Mouse (Mus musculus) spleen, postnatal 4 days (tissue): ENCODE measurements at regions not wholly inside any gene's neighbourhood (a gene's known extent, or its start where the extent isn't known, plus 50 kb on each side); places are given as distances from the start of the nearest gene placed in this dataset.

Experiments used
- DNase-seq, 2 experiments: peaks; one replicate each; pipeline ENCODE4 v3.0.0; 2022; ENCODE audit warnings: low spot score in 2 of 2

DNA sequence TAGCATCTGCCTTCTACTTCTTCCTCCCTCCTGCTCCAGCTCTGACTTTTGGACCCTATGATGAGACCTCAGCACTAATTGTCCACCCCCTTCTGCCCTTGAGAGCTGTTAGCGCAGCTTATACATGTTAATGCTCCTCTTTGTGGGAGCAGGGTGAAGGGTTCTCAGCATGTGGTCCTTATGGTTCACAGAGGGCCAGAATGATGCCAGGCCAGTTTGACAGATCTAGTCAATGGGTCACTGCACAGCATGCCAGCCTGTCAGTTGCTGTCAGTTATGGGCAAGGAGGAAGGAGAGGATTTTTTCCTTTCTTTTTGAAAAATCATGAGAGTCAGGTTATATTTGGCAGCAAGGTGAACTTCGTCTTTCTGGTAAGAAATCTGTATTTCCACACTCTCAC, 68.4 kb downstream of the 4931417E11Rik start:
- no peak for DNase-seq

DNA sequence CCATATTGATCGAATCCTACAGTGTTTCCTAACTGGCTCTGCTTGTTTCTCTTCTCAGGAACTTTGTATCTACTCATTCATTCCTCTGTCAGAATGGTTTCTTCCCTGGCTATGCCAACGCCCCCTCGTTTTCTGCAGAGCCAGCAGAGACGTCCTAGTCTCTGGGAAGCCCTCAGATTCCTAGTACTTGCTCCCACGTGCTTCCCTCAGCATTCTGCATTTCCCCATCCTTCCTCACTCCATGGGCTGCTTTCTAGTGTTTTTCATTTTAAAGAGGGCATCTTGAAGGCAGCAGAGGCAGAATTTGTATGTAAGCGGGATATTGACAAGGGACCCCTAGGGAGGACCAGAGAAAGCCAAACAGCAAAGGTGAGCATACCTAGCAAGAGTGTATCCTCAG, 80.2 kb downstream of the 4931417E11Rik start:
- DNase-seq, result peak in 1 of 2 experiments; percentile 39

DNA sequence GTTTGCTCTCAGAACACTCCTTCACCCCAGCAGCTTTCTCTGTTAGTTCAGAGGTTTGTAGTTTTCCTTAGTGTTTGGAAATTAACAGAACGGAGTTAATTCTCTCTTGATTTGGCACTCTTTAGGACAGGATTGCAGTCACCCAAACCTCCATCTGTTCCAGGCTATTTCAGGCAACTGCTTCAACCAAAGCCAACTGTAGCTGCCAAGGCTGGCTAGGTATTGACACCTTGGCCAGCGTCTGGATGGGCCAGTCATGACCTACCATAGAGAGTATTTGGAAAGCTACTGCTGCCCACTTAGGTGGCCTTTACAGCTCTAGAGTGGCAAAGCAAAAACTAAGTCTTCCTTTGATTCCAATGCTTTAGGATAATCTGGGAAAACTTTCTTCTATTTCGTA, 83.2 kb downstream of the 4931417E11Rik start:
- peak in 1 of 2 experiments; percentile 22 for DNase-seq

DNA sequence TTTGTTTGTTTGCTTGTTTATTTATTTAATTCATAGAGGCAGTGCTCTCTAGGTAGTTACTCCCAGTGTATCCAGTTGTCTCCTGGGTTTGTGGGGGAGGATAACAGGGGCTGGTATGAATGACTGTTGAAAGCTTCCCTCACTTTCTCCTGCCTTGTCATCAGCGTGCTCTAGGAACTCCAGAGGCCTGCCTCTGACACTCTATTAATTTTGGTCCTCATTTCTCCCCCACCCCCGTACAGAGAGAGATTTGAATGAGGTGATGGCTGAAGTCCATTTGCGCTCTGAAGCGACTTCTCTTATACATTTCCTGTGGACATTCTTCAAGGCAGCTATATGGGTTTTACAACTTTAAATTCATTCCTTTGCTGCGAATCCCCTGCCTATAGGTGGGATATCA, 89.6 kb downstream of the 4931417E11Rik start:
- DNase-seq, result peak in 1 of 2 experiments; percentile 3

DNA sequence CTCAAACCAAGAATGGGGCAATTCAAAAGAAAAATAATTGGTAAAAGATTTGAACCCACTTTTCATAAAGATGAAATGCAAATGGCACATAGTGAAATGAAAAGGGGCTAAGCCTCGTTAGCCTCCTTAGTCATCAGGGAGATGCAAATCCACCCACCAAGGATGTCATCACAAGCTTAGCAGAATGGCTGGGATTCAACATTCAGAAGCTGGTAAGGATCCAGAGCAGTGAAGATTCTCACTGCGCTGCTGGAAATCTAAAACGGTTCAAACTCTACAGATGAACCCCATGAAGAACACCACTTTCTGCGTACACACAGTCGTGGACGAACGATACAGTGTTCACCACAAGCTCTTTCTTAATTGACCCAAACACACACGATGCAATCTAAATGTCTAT, 91.6 kb downstream of the 4931417E11Rik start:
- no peak for DNase-seq

DNA sequence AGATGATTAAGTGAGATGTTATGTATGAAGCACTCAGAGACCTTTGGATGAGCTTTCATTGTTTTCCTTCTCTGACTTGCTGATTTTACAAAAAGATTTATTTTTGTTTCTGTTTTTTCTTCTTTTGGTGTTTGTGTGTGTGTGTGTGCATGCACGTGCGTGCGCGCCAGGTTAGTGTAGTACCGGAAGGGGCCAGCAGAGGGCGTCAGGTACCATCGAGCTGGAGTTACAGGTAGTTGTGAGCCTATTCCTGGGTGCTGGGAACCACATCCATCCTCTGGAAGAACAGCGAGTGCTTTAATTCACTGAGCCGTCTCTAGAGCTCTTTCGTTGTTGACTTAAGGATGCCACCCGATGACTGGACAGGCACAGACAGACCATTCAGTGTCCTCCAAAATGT, 93.2 kb downstream of the 4931417E11Rik start:
- DNase-seq, result no peak

DNA sequence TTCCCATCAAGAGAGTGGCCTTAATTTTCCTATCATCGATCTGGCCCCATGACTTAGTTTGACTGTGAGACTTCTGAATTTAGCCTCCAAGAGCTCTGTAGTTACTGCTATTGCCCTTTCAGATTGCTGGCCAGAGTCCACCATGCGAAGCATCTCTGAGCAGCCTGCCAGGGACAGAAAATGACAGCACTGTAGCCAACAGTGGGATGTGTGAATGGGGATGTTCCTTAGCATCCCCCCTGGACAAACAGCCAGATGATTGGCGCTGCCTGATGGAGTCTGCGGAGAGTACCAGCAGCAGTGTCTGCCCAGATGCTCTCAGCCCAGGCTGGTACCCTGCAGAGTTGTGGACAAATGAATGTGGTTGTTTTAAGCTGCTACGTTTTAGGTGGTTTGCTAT, 96.6 kb downstream of the 4931417E11Rik start:
- no peak for DNase-seq

DNA sequence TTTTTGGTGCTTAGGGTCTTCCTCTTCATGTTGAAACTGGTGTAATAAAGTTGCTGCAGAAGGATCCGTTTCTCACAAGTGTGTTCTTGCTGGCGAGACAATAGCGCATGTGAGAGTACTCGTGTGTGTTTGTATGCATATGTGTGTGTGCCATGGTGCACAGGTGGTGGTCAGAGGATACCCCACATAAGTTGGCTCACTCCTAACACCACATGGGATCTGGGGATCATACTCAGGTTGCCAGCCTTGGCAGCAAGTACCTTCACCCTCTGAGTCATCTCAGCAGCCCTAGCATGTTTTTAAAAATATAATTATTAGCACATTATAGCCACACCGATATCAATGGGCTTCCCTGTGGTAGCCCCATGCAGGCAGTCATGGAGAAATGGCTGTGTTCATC, 97.6 kb downstream of the 4931417E11Rik start:
- DNase-seq, result no peak

DNA sequence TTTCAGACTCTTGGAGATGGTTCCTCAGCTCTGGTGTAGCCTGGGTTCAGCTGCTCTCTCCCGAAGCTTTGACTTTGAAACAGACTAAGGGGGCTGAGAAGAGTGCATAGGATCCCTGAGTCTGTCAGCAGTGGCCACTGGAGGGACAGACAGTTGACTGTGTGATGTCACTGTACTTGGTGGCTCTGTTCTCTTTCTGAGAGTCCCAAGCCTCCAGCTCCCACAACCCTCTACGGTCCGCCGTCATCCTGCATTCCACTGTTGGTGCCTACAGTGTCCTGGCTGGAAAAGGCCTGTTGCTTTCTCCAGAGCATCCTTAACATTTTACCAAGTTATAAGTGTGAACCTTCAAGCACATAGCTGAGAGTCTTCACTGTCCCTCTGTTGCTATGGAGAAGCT, 98.6 kb downstream of the 4931417E11Rik start:
- no peak for DNase-seq

DNA sequence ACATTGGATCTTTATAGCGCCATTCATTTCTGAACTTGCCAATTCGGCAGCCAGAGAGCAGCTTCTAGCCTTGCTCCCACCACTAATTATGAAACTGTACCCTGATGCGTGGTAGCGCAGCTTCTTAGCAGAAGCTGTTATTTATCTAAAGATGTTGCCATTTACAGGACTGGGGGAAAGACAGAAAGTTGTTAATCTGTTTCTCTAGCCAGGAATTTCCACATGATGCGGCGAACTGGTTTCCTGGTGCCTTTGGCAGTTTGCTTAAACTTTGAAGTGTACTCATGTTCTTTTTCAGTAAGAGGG, 100.7 kb downstream of the 4931417E11Rik start:
- no peak for DNase-seq

DNA sequence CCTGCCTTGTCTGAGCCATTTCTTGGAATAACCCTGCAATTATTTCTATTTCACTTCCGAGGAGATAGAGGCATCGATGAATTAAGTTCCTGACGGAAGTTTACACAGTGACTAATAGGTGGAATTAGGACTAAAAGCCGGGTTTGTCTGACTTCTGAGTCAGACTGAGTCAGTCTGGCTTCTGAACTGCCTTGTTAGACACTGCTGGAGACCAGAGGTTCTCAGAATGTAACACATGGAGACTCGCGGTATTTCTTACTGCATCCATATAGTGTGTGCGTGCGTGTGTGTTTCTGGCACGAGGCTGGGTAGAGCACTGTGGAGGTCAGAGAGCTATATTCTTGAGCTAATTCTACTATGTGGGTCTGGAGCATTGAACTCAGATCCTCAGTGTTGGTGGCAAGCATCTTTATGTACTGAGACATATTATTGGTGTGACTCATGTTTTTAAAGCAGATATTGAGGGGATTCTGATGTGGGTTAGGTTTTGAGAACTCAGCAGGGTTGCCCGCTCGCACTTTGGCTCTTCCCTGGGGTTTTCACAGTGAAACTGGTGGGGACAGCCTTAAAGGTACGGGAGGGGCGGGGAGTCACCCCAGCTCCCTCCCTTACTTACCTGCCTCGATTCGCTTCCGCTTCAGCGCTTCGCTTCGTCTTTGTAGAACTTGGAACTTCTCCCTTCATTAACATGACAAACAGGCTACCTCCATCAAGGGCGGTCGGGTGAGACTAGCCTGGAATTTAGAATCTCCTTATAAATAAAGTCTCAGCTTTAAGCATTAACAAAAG, 101.2 kb downstream of the 4931417E11Rik start:
- DNase-seq, result no peak

DNA sequence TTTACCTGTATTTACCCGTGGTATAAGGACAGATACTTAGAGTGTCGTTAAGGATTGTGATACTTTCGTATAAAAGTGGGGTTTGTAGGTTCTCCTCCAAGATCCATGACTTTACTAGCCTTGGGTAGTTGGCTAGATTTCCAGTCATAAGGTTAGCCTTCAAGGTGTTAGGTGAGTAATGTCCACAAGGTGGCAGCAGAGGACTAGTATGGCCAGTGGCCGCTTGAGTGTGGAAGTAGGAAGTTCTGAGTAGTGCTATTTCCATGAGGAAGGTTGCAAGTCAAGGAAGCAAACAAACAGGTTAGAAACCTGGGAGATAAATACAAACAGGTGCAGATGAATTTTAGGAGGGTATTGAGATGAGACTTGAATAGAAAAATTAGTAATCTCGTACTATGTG, 101.9 kb downstream of the 4931417E11Rik start:
- peak; percentile 39 to 70 for DNase-seq

DNA sequence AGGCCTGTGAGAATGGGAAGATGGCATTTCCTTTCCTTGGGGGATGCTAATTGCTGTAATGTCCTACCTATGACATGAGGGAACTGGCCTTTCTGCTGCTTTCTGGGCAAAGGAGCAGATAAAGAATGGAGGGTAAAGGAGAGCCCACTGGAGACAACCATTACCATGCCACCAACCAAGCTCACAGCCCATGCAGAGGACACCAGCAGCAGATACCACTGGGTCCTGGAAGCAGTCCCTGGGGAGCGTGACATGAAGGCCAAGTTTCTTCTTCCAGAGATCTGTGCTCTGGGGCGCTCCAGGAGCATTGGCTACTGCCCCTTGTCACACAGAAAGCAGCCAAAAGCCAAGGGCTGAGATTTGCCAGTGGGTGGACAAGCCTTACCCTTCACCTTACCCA, 102.8 kb downstream of the 4931417E11Rik start:
- no peak for DNase-seq

DNA sequence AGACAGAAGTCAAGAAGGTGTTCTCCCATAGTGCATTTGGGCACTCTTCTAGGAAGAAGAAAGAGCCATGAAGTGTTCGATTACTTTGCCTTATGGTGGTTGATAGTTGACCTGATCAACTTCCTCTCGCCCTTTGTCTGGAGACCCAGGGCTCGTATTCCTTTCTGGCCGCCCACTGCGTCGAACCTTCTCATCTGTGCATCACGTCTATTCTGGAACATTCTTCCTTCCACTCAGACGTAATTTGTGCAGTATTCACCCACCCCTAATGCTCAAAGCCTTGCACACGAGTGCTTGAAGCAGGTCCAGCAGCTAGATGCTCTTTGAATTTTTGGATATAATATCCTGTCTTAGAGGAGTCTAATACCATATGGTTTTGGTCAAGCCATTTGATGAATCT, 104.2 kb downstream of the 4931417E11Rik start:
- DNase-seq, result no peak

DNA sequence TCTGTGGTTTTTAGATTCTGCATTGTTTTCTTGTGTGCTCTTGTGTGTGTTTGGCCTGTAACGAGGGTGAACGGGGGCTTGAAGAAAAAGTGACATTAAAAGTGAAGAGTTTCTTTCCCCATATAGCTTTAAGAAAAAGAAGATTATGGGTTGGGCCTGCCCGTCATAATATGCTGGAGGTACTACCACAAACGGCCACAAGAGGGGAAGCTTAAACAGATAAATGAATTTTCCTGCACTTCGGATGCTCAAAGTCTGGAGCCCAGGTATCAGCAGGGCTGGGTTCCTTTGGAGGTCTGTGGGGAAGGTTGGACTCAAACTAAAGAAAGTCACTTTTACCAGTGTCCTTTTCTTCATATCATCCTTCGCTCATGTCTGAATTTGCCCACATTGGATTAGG, 86.8 kb downstream of the Suclg1 start:
- no peak for DNase-seq

DNA sequence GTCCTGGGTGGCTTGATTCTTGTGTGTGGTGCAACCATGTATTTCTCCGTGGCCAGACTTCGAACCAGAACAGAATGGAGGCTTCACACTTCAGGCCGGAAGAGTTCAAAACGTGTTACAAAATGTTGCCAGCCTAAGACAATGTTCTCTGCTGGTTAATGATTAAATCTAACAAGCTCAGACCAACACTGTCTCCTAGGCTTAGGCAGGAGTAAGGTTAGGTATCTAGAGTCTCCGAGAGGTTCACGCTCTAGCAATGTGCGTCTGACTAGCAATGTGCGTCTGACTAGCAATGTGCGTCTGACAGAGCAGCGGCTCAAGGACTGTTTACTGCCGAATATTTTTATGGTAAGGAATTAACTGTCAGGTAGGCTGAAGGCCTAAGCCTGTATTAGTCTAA, 81.5 kb downstream of the Suclg1 start:
- no peak for DNase-seq
